Mouse (Mus musculus): Measurements from ENCODE around the gene Paxx. TPM values are rescaled to one million over a fixed set of nuclear protein-coding genes. Genes with fewer than 3 reads are reported as not detected.
A peak's percentile ranks its signal among the peaks of the same experiment; 100 is the strongest.

Gene Paxx
- total RNA-seq, 2 experiments from 2014 or later: 65.9 to 75.3 TPM

DNA sequence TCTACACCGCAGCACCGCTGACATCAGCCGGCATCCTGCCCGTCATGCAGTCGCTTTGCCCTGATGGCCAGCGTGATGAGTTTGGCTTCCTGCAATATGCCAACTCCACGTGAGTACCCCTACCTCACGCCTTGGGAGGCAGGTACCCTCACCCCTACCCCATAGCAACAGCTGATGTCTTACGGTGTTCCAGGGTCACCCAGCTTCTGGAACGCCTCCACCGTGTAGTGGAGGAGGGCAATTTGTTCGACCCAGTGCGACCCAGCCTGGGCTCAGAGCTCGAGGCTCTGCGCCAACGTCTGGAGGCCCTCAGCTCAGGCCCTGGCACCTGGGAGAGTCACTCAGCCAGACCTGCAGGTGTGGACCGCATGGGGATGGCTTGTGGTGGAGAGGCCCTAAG, 27.8 kb downstream of the Paxx start:
- no peak for DNase-seq (ENCODE audit: extremely low spot score in 1 of 2, low spot score in 2 of 2)
- Histone ChIP-seq H3K4me3 (no peak overlapping the region), H3K27ac (no peak overlapping the region)
- no peak for TF ChIP-seq CTCF (IDR thresholded peaks at IDR 0.05)
- intact Hi-C loops (cut with DNase I): no loop called here

DNA sequence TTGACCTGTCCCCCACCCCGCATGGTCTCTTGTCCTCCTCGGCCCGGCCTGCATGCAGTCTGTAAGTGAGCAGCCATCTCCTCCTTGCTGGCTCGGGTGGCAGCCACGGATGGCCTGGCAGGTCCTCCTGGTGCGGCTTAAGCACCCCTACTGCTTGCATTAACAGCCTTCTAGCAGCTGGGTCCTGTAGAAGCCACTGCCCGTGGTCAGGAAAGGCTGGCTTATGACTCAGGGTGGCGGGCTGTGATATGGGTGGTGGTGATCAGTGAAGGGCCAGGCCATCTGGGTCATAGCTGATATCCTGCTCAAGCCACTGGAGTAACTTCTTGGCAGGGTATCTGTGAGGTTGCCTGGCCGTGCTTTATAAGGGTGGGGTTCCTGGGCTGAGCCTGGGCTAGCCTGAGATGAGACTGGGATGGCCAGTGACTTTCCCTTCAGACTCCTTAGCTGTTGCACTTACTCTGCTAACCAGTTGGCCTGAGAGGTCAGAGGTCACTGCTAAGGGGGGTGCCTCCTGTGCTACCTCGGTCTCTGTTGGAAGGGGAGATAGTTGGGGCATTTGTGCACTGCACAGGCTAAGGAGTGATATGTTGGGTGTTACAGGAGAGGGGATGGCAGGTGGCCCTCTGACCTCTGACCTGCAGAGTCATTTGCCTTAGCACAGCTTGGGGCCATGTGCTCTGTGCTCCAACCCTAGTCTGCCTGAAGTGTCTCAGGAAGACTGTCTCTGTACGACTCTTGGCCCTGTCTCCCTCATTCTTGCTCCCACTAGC, 28.4 kb downstream of the Paxx start:
- intact Hi-C loops (cut with DNase I): no loop called here

DNA sequence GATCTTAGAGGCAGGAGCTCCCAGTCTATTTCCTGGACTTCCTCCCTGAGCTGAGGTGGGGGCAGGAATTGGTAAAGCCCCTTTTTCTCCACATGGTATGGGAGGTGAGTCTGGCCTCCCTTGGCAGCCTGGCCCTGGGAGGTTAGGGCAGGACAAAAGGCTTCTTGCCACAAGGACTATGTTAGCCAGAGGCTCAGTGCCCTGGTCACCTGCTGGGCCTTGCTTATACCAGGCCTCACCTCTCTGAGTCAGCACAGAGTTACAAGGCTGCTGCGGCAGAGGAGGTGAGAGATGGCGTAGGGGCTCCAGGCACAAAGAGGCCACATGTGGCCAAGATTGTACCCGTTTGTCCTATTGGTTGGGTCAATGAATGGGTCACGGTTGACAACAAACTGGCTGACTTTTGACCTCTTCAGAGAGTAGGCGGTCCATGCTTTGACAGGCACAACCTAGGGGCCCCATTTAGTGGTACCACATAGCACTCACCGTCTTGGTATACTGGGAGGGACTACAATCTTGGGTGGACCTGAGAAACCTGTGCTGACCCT, 29.5 kb downstream of the Paxx start:
- no peak for DNase-seq (ENCODE audit: extremely low spot score in 1 of 2, low spot score in 2 of 2)
- Histone ChIP-seq H3K27ac (peak overlapping the region; percentile 96), H3K4me3 (peak overlapping the region; percentile 97)
- no peak for TF ChIP-seq CTCF (IDR thresholded peaks at IDR 0.05)
- intact Hi-C loops (cut with DNase I): loop anchor here (2.0 kb wide), 1 partner anchor 19 kb away; no protein-coding TSS in a partner anchor

More for the DNA sequence above, 28.4 kb downstream of the Paxx start:
- H3K27ac ChIP-seq: 0 out of 2 replicates have a peak overlapping the region, but pooled peaks have one; percentile 8
- no peak for DNase-seq (ENCODE audit: extremely low spot score in 1 of 2, low spot score in 2 of 2)
- TF ChIP-seq CTCF (IDR thresholded peaks at IDR 0.05): no peak
- no peak overlapping the region for H3K4me3 ChIP-seq

DNA sequence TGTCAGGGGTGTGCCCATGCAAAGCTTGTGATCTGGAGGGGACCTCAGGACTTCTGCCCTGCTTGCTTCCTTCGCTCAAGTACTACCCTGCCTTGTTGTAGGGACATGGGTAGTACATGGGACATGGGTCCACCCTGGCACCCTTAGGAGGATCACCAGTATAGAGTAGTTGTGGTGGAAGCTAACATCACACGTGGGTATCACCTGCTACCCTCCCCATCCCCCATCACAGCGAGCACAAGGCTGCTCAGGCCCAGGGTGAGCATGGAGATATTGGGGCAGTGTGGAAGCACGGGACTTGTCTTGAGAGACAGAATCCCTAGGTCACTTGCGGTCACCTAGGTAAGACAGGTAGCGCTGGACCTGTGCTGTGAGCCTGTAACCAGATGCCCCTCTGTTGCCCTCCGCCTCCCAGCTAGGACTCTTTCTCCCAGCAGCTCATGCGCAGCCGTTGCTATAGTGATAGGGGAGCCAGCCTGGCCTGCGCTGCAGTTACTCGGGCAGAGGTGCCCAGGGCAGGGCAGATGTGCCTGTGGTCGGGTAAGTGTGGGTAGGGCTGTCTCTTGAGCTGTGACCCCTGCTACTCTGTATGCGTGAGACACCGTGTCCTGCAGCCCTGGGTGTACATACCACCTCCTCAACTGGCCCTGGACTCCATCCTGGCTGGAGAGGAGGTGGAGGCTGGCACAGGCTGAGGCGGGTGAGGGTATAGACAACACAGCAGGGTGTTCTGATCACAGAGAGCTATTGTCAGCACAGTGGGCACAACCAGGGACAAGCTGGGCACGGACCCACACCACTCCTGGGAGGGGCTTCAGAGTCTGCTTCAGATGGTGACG, 30.3 kb downstream of the Paxx start:
- Histone ChIP-seq H3K27ac (peak overlapping the region; percentile 96), H3K4me3 (peak overlapping the region; percentile 97)
- no peak for TF ChIP-seq CTCF (IDR thresholded peaks at IDR 0.05)
- intact Hi-C loops (cut with DNase I): loop anchor here (2.0 kb wide), 1 partner anchor 20 kb away; no protein-coding TSS in a partner anchor
- no peak for DNase-seq (ENCODE audit: extremely low spot score in 1 of 2, low spot score in 2 of 2)

DNA sequence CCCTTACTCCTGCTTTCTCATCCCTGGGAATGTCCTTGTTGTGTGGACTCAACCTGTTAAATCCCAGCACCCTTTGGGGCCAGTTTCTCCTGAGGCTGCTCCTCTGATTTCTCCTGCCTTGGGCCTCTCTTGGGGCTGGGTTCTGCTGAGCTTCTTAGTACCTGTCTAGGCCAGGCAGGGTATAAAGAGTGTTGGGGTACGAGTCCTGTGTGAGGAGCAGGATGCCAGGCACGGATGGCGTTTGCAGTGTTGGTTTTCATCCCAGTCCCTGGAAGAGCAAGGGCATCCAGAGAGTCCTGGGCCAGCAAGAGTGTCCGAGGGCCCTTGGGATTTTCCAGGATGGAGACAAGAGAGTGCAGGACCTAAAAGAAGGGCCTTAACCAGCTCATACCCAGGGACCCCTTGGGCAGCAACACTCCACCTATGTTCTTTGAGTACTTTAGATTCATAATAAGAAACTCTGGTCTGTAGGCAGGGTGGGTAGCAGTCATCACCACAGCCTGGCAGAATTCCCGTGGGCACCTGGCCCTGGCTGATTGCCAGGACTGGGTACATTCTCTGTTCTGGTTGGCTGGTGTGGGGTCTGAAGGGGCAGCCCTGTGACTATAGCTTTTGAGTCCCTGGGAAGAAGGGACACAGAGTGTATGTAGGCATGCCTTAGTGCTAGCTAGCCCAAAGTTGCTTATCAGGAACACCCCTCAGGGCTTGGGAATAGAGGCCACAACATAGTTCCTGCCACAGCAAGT, 31.3 kb downstream of the Paxx start:
- intact Hi-C loops (cut with DNase I): loop anchor here (2.0 to 5.0 kb wide), 4 partner anchors 21 to 71 kb away; partner anchors contain the start of genes C8g, Fbxw5 and Paxx
- Histone ChIP-seq H3K4me3 (peak overlapping the region; percentile 97), H3K27ac (peak overlapping the region; percentile 96)
- no peak for DNase-seq (ENCODE audit: extremely low spot score in 1 of 2, low spot score in 2 of 2)
- TF ChIP-seq CTCF (IDR thresholded peaks at IDR 0.05): no peak

DNA sequence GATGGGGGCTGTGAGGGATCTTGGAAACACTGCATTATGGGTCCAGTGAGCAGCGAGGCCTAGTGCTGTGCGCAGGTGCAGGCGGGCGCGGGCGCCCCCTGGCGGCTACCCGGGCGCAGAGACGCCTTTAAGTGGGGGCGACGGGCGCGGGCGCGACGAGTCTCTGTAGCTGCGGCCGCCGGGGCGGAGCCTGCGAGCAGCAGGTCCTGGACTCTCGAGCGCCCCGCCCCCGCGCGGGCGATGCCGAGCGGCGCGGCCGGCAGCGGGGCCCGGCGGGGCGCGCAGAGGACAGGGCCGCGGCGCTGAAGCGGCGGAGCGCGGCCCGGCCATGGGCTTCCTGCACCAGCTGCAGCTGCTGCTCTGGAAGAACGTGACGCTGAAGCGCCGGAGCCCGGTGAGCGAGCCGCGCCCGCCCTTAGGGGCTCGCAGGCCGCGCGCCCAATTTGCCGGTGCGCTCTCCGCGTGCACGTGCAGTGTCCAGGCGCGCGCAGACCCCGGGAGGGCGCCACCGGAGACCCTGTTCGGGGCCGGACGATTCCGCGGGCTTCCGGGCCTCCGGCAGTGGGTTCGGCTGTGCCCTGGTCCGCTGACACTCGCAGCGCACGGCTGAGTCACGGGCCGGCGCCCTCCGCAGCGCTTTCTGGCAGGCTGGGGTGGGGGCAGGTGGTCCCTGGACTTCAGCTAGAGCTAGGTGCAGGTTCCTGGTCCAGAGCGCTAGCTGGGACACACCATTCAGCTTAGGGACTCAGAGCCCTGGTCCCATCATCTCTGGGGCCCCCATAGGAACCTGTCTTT, 32.3 kb downstream of the Paxx start, which contains the start of gene Abca2:
Abca2 (plus strand) TSS at position 262 of the 795 bp plus-strand sequence.
- Histone ChIP-seq H3K4me3 (peak within 1 kb of the TSS; percentile 97), H3K27ac (peak within 1 kb of the TSS; percentile 96)
- peak; percentile 98 for DNase-seq (ENCODE audit: extremely low spot score in 1 of 2, low spot score in 2 of 2)
- intact Hi-C loops (cut with DNase I): loop anchor here (2.0 to 5.0 kb wide), 3 partner anchors 32 to 72 kb away; partner anchors contain the start of genes C8g, Fbxw5 and Paxx
- peak; percentile 98 for TF ChIP-seq CTCF (IDR thresholded peaks at IDR 0.05)

DNA sequence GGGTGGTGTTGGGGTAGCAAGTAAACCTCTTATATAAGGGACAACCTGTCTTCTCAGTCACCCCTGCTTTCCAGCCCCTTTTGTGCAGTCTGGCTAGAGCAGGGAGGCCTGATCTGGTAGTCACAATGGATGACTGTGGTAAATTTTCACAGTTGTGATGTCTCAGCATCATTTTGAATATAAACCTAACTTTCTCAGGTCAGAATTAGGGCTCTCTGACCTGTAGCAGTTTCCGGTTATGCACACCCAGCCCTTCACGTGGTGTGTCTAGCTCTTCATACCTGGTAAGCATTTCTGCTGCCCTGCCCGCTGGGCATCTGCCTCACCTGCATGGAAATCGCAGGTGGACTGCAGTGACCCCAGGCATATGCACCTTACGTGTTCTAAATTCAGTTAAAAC, 33.6 kb downstream of the Paxx start:
- intact Hi-C loops (cut with DNase I): loop anchor here (2.0 to 5.0 kb wide), 2 partner anchors 55 to 126 kb away; no protein-coding TSS in a partner anchor
- Histone ChIP-seq H3K27ac (no peak overlapping the region), H3K4me3 (no peak overlapping the region)
- no peak for DNase-seq (ENCODE audit: extremely low spot score in 1 of 2, low spot score in 2 of 2)
- no peak for TF ChIP-seq CTCF (IDR thresholded peaks at IDR 0.05)

DNA sequence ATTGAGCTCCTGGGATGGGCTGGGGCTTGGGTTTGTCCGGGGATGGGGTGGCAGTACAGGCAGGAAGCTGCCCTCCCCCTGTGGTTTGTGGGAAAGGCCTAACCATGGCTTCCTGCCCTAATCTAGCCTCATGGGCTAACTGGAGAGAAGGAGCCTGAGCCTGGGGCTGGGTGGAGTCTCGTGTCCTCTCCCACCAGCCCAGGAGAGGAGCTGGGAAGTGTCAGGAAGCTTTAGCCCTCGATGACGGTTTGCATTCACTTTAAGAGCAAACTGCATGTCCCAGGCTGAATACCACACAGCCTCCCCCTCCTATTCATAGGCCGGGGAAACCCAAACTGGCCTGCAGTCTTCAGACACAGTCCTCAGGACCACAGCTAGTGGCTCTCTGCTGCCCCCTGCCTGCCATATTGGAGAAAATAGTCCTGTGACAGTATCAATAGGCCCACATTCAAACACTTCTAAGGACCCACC, 34.1 kb downstream of the Paxx start:
- Histone ChIP-seq H3K4me3 (no peak overlapping the region), H3K27ac (no peak overlapping the region)
- DNase-seq (ENCODE audit: extremely low spot score in 1 of 2, low spot score in 2 of 2): peak; percentile 54 to 63
- peak; percentile 80 for TF ChIP-seq CTCF (IDR thresholded peaks at IDR 0.05)
- intact Hi-C loops (cut with DNase I): loop anchor here (2.0 to 5.0 kb wide), 2 partner anchors 56 to 126 kb away; no protein-coding TSS in a partner anchor

DNA sequence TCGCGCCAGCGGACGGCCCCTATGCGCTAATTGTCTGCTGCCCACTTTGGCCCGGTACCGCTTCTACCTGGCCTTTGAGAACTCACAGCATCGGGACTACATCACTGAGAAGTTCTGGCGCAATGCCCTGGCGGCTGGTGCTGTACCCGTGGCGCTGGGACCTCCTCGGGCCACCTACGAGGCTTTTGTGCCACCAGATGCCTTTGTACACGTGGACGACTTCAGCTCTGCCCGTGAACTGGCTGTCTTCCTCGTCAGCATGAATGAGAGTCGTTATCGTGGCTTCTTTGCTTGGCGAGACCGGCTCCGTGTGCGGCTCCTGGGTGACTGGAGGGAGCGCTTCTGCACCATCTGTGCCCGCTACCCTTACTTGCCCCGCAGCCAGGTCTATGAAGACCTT, 35.4 kb downstream of the Paxx start:
- TF ChIP-seq CTCF (IDR thresholded peaks at IDR 0.05): no peak
- intact Hi-C loops (cut with DNase I): loop anchor here (5.0 kb wide), 1 partner anchor 57 kb away; no protein-coding TSS in a partner anchor
- DNase-seq (ENCODE audit: extremely low spot score in 1 of 2, low spot score in 2 of 2): no peak
- Histone ChIP-seq H3K27ac (no peak overlapping the region), H3K4me3 (no peak overlapping the region)

DNA sequence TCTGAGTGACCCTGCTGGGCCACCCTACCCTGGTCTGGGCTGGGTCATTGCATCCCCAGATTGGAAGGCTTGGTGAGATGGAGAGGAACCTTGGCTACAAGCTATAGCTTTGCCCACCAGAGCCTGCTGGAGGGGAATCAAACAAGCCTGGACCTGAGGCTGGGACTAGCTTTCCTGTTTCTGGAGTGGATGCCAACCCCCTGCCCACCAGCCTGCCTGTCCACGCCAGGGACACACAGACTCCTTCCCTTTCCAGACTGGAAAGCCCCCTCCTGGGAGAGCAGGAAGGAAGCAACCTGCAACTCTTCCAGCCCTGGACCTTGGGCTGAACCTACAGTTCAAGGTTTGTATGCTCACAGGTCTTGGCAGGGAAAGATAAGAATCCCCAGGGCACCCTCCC, 37.3 kb downstream of the Paxx start:
- TF ChIP-seq CTCF (IDR thresholded peaks at IDR 0.05): no peak
- H3K27ac ChIP-seq: no peak overlapping the region
- no peak for DNase-seq (ENCODE audit: extremely low spot score in 1 of 2, low spot score in 2 of 2)
- intact Hi-C loops (cut with DNase I): no loop called here
- no peak overlapping the region for H3K4me3 ChIP-seq
